Mouse (Mus musculus) E14TG2a.4 (cell line): ENCODE results near the gene L3hypdh.

ENCODE experiments used
- H3K27me3 ChIP-seq: 2 replicates; pipeline ENCODE4 v1.6.1; 2014; ENCODE audit warnings: low read length, control low read depth; ENCODE audit not compliant: insufficient read depth
- H3K36me3 ChIP-seq: 2 replicates; pipeline ENCODE4 v1.6.1; 2014; ENCODE audit warnings: low read length, control low read depth; ENCODE audit not compliant: insufficient read depth
- H3K4me1 ChIP-seq: replicated peaks from 2 replicates; pipeline ENCODE4 v1.6.1; 2014; ENCODE audit warnings: low read depth, low read length, control low read depth
- H3K4me3 ChIP-seq: replicated peaks from 2 replicates; pipeline ENCODE4 v1.5.1; 2014; ENCODE audit warnings: mild to moderate bottlenecking, low read length
- H3K9me3 ChIP-seq: 2 replicates; pipeline ENCODE4 v1.6.1; 2014; ENCODE audit warnings: low read length, control low read depth
- CTCF ChIP-seq: conservative IDR thresholded peaks from 2 replicates; pipeline ENCODE4 v1.5.1; 2014; ENCODE audit warnings: low read length
- NANOG ChIP-seq: IDR thresholded peaks from 2 replicates; pipeline ENCODE4 v1.6.1; 2014; ENCODE audit warnings: borderline replicate concordance, low read length, mixed read lengths
- POU5F1 ChIP-seq: IDR thresholded peaks from 2 replicates; pipeline ENCODE4 v1.6.1; 2014; ENCODE audit warnings: low read length, borderline replicate concordance

The L3hypdh gene

GRCm38 (mm10) chr12:72086166-72086825, 1.1 kb upstream of the L3hypdh start:
- H3K4me3 ChIP-seq: peak overlapping the region; percentile 91
- no peaks in the 10 kb centered on the region for H3K9me3 ChIP-seq
- H3K4me1 ChIP-seq: peaks cover 41% of the 10 kb centered on the region
- no peaks in the 10 kb centered on the region for H3K27me3 ChIP-seq
- TF ChIP-seq CTCF (no peak), POU5F1 (no peak), NANOG (no peak)
- H3K36me3 ChIP-seq: peaks cover 11% of the 10 kb centered on the region

- no peaks in the 10 kb centered on the region for H3K27me3 ChIP-seq
- TF ChIP-seq NANOG (no peak), CTCF (no peak), POU5F1 (no peak)
- peaks cover 3% of the 10 kb centered on the region for H3K36me3 ChIP-seq
- peak overlapping the region; percentile 91 for H3K4me3 ChIP-seq
- H3K4me1 ChIP-seq: peaks cover 46% of the 10 kb centered on the region
- no peaks in the 10 kb centered on the region for H3K9me3 ChIP-seq
These were observed 263 bp downstream of the L3hypdh start for GRCm38 (mm10) chr12:72085024-72085328.

DNA sequence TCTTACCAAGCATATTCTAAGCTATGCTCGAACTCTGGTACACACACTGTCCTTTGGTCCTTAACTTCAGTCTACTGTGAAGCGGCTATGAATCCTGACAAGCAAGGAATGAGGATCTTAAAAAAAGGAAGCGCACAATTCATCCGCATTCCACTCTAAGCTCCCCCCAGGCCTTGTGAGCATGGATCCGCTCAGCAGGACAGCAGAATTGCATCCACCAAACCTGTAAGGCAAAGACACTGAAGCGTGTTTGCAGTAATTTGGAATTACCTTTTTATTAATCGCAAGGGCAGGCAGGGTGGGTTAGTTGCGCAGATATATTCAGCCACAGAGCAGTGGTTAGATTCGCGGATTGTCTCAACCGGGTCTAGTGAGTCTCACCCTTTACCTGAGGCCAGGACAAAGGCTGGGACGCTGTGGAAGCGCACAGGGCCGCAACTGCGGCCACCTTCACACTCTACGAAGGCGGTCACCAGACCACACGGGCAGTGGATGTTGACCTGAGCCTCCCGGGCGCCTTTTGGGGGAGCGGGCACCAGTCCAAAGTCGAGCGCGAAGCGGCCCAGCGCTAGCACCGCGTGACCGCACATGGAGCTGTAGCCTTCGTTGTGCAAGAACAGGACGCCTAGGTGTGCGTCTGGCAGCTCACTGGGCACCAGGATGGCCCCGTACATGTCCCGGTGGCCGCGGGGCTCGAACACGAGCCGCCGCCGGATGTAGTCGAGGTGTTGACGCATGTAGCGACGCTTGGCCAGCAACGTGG, 797 bp downstream of the L3hypdh start:
- Histone ChIP-seq H3K4me1 (peaks cover 46% of the 10 kb centered on the region), H3K9me3 (no peaks in the 10 kb centered on the region), H3K27me3 (no peaks in the 10 kb centered on the region), H3K4me3 (peak overlapping the region; percentile 91), H3K36me3 (no peaks in the 10 kb centered on the region)
- peak; percentile 56; the same call in 1 of the 2 replicates for TF ChIP-seq POU5F1
- TF ChIP-seq NANOG: no peak

- peaks cover 46% of the 10 kb centered on the region for H3K4me1 ChIP-seq
- no peak overlapping the region for H3K4me3 ChIP-seq
- H3K36me3 ChIP-seq: no peaks in the 10 kb centered on the region
- no peak for TF ChIP-seq POU5F1
- TF ChIP-seq NANOG: no peak
- TF ChIP-seq CTCF: no peak
- H3K9me3 ChIP-seq: no peaks in the 10 kb centered on the region
- H3K27me3 ChIP-seq: no peaks in the 10 kb centered on the region
These were observed 2.0 kb downstream of the L3hypdh start for GRCm38 (mm10) chr12:72083265-72083664.

DNA sequence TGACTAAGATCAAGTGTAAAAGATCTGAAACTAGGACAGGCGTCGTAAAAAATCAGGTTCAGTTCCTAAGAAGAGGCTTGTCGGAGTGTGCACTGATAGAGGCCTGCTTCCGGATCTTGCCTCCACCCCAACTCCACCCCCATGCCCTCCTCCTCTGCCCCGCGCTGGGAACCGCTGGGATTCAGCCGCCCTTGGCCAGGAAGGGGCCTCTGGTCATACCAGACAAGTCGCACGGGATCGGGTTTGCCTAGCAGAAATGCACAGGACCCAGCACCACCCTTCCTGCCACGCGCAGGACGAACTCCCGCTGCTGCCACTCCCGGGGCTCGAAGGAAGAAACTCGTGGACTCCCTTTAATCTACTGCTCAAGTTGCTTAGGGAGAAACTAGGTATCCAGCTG, 2.9 kb downstream of the L3hypdh start:
- H3K4me3 ChIP-seq: peak overlapping the region; percentile 60
- peaks cover 39% of the 10 kb centered on the region for H3K4me1 ChIP-seq
- no peaks in the 10 kb centered on the region for H3K36me3 ChIP-seq
- no peaks in the 10 kb centered on the region for H3K27me3 ChIP-seq
- TF ChIP-seq POU5F1 (no peak), CTCF (no peak), NANOG (no peak)
- no peaks in the 10 kb centered on the region for H3K9me3 ChIP-seq

- Histone ChIP-seq H3K4me3 (peak overlapping the region; percentile 60), H3K4me1 (peaks cover 35% of the 10 kb centered on the region), H3K9me3 (no peaks in the 10 kb centered on the region), H3K27me3 (no peaks in the 10 kb centered on the region), H3K36me3 (no peaks in the 10 kb centered on the region)
- TF ChIP-seq POU5F1 (no peak), CTCF (no peak), NANOG (peak; percentile 19; the same call in 1 of the 2 replicates)
These were observed 3.3 kb downstream of the L3hypdh start for GRCm38 (mm10) chr12:72081961-72082360.

DNA sequence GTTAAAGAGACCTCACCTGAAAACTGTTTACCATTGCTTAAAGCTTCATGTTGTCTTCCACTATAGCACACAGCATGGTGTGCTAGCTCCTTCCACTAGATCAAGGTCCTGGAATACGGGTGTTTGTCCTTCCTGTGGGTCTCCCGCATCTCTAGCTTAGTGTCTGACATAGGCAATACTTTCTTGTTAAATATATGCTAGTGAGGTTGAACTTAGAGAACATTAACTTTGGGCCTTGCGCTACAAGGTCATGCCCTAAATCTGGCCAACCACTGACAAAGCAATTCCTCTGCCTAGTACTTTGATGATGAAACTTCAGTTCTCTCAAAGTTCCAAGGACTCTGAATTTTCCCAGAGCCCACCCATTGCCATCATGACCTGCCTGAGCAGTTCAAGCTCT, 7.0 kb downstream of the L3hypdh start:
- Histone ChIP-seq H3K4me1 (peaks cover 26% of the 10 kb centered on the region), H3K9me3 (peaks cover 3% of the 10 kb centered on the region; the same call in 1 of the 2 replicates), H3K4me3 (no peak overlapping the region), H3K27me3 (no peaks in the 10 kb centered on the region), H3K36me3 (no peaks in the 10 kb centered on the region)
- TF ChIP-seq POU5F1 (no peak), CTCF (no peak), NANOG (no peak)

DNA sequence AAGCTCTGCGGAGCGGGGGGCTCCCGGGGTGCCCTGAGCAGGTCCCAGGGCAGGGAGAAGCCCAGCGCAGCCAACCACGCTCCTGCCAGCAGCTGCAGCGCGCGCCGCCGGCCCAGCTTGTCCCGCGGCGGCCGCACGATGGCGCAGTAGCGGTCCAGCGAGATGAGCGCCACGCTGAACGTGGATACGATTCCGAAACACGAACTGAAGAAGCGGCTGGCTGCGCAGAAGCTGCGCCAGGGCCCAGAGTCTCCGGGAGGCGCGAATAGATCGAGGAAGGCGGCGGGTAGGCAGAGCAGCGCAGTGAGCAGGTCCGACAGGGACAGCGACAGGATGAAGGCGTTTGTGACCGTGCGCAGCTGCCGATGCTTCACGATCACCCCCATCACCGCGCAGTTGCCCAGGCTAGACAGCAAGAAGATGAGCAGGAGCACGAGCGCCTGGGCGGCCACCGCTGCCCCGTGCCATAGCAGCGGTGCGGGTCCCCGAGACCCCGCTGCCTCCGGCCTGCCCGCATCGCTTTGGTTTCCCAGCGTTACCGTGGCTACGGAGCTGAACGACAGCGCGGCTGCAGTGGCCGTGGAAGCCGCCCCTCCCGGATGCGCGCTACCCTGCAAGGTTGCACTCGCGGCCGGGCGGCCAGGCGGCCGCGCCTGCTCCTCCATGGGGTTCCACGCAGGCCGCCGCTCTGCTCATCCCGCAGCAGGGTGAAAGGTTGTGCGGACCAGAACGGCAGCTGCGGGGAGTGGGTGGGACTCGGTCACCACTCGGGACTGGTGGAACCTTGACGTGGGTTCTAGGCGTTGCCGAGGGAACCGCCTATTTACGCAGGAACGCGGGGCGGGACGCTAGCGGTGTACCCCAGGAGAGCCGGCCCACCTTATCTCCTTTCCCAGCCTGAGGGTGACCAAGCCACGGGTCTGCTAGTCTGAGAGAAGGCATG, 14.6 kb downstream of the L3hypdh start, which contains the start of gene Gpr135:
Gene Gpr135, minus strand, starts transcription at position 799 of the 943 bp plus-strand sequence.
- Histone ChIP-seq H3K4me3 (peak within 1 kb of the TSS; percentile 94), H3K27me3 (peaks cover 32% of the 10 kb centered on the region), H3K4me1 (peaks cover 10% of the 10 kb centered on the region), H3K9me3 (peaks cover 3% of the 10 kb centered on the region; the same call in 1 of the 2 replicates), H3K36me3 (no peaks in the 10 kb centered on the region)
- no peak for TF ChIP-seq CTCF
- TF ChIP-seq NANOG: no peak
- TF ChIP-seq POU5F1: no peak
